Mouse (Mus musculus): ENCODE data around the gene Shkbp1.

The Shkbp1 gene

GRCm38 (mm10) chr7:27310306-27310705, 45.5 kb downstream of the Shkbp1 start:
- DNase-seq (ENCODE audit: low spot score): peak; percentile 60

- no peak for DNase-seq (ENCODE audit: low spot score)
Observed at GRCm38 (mm10) chr7:27309832-27310231, 46.0 kb downstream of the Shkbp1 start.

GRCm38 (mm10) chr7:27308821-27309549, 46.8 kb downstream of the Shkbp1 start:
- peak; percentile 16 for DNase-seq (ENCODE audit: low spot score)

GRCm38 (mm10) chr7:27307551-27307950, 48.3 kb downstream of the Shkbp1 start:
- DNase-seq (ENCODE audit: low spot score): no peak

- DNase-seq (ENCODE audit: low spot score): no peak
Observed at GRCm38 (mm10) chr7:27306161-27307160, 49.4 kb downstream of the Shkbp1 start.

DNA sequence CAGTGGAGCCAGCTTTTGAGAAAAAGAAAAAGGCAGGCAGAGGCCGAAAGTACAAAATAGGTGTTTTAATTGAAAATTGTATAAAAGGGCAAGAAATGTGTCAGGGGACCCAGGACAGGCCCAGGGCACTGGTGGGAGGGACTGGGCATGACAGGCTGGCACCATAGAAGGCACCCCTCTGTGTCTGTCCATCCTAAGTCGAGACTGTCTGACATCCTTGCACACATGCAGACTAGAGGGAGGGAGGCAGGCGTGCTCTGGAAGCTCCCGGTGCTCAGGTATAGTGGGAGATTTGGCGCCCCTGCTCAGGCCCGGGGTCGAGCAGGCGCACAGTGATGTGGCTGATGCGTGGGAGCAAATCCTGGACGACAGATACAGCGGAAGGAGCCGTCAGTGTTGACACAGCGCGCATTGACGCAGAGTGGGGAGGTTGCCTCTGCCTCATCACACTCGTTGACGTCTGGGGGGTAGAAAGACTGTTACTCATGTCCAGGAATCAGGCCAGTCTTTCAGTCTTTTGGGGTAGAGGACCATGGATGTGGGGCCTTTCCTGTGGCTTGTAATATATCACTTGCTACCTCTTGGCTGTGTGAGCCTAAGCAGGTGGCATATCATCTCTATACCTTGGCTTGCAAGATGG, 50.6 kb downstream of the Shkbp1 start:
- DNase-seq (ENCODE audit: low spot score): no peak

DNA sequence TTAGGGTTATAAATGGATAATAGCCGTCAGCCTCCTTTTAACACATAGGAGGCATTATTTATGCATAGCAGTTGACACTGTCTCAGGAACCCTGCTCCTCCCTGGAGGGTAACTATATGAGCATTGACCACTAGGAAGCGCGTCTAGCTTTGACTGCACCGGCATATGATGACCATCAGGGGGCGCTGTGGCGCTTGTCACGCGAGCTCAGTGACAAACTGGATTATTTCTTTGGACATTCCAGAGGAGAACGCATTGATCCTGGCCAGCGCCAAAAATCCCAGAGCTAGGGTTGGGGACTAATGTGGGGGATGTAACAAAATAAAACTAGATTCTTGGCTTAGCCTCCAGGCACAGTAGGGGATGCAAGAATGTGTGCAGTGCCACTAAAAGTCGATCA, 53.6 kb downstream of the Shkbp1 start:
- DNase-seq (ENCODE audit: low spot score): peak; percentile 74

GRCm38 (mm10) chr7:27300801-27301200, 55.0 kb downstream of the Shkbp1 start:
- no peak for DNase-seq (ENCODE audit: low spot score)

- no peak for DNase-seq (ENCODE audit: low spot score)
Observed at GRCm38 (mm10) chr7:27300351-27300750, 55.5 kb downstream of the Shkbp1 start.

DNA sequence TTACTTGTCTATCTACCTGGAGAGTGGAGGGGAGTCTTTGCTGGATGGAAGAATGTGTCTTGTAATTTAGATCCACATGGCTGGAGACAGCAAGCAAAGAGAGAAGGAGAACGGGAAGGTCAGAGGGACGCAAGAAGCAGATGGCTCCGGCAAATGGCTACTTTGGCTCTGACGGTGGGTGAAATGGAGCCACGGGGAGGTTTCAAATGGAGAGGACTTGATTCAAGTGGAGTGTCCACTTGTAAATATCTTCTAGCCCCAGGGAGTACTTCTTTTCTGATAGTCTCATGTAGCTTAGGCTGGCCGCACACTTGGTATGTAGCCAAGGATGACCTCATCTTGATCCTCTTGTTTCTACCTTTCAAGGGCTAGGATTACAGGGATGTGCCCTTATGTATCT, 57.0 kb downstream of the Shkbp1 start:
- no peak for DNase-seq (ENCODE audit: low spot score)

- DNase-seq (ENCODE audit: low spot score): no peak
Observed at GRCm38 (mm10) chr7:27298033-27298610, 57.7 kb downstream of the Shkbp1 start.

DNA sequence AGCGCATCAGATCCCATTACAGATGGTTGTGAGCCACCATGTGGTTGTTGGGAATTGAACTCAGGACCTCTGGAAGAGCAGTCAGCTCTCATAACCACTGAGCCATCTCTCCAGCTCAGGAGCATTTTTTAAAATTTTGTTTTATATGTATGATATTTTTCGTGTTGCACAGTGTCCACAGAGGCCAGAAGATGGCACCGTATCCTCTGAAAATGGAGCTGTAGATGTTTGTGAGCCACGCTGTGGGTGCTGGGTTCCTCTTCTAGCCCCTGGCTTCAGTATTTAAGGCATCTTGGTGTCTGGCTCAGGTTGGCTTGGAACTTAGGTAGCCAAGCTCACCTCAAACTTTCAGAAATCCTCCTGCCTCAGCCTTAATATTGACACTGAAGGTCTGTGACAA, 59.3 kb downstream of the Shkbp1 start:
- DNase-seq (ENCODE audit: low spot score): no peak

DNA sequence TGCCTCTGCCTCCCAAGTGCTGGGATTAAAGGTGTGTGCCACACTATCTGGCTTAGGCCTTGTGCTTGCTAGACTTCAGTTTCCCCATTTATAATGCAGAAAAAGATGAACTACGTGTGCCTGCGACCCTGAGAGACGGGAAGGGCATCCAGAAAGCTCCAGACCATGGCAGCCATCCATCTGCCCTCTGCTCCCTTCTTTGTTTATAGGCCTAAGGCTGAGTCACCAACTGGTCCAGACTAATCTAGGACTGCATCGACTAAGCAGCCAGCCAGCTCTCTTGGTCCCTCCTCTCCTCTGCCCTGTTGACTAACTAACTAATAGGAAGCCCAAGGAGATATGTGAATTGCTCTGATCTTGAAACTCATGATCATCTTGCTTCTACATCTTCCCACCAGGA, 59.9 kb downstream of the Shkbp1 start:
- peak; percentile 23 for DNase-seq (ENCODE audit: low spot score)

Measured in ovary, postnatal 36 days (tissue).